Mouse (Mus musculus) kidney, postnatal 10 days (tissue): ENCODE data around the gene Oxgr1.
"Not testable (repeated sequence)": the region's sequence is repeated elsewhere in the genome, so short reads cannot be mapped to it uniquely, and the experiment has no call there.

Experiments
- DNase-seq: peaks from one replicate; pipeline ENCODE4 v3.0.0; 2021; ENCODE audit warnings: mixed read lengths

Gene Oxgr1

DNA sequence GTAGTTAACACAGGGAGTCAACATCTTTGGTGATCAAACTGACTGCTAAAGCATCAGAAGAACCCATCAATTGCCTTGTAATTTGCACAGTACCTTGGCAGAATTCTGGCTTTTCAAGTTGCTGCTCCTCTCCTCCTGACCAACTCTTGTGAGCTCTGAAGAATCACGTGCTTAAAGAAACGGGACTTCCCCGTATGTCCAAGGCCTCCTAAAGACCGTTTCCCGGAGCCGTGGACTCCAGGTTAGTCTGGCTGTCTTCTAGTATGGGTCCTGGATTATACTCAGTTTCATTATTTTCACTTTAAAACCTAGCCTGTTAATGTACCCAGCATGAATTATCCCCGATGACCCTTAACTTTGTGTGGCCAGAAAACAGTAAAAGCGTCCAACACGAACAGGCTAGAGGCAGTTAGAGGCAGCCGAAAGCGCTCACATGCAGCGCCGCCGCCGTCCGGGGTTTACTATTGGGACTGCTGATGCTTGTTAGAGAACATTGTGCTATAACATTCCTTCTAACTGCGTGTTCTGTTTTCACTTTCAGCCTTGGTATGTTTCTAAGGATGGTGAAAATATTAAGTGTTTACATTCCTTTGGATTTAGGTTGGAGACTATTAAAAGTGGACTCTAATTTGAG, at the start of gene Oxgr1:
TSS of gene Oxgr1 (minus strand) at position 249 of the 634 bp plus-strand sequence.
- peak; percentile 74 for DNase-seq

DNA sequence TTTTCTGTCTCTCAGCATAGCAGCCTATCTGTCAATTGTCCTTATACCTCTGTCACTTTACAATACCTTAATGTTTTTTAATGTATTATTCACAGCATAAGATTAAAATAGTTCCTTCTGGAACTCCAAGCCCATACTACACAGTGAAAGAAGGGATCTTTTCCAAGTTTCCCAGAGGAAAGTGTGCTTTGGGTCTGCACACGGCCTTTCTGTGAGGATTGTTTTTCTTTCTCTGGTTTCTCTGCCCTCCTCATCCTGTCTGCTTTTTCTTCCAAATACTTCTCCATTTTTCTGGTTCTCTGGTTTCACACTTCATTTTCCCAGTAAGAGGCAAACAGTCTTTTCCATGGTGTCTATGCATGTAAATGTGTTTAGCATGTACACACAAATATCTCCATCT, 48.2 kb upstream of the Oxgr1 start:
- no peak for DNase-seq

DNA sequence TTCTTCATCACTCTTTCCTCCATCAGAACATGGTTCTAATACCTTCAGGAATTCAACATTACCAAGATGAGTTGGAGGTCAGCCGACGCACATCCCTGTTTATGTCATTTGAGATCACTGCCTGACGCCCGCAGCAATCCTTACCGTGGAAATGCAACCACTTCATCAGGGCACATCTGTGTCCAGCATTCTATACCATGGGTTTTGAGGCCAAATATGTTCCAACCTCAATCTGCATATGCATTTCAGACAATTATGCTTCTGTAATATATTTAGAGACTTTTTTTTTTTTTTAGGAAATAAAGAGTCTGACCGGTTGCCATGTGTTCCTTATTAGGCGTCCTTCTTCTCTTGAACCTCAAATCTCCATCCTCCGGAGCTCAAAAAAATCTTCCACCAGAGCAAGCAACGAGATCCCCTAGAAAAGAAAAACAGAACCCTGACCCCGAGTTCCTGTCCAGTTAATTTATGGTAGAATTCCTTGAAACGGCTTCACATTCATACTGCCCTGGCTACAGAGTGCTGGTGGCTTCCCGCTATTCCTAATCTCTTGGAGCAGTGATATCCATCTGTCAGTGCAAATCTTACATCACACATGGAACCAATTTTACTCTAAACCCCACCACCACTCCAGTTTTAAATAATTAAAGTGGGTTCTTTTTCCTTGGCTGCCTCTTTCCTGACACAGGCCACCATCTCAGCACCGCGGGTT, 47.6 kb upstream of the Oxgr1 start:
- DNase-seq: no peak

DNA sequence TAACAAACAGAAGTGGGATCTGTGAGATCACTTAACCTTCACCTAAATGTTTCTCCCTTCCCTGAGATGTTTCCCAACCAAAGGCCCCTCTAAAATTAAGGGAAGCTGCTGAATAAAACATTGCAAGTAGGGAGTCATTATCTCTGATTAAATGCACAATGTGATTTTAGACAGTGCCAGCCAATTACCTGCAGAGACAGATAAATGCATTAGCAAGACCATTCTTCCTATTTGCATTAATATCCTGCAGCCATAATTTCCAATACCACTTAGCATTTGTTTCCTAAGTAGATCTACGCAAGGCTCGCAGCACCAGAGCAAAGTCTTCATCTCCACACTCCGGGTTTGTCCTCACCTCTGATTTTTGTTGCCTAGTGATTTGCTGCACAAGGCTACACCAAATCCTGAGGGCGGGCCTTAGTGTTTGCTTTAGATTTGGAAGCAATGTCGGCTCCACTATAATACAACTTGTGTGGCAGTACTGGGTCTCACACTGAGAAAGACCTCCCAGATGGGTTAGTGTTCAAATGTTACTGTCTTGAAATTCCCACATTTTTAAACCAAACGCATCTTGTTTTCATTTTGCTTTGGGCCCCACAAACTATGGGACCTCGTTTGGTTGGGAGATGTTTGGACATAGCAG, 46.9 kb upstream of the Oxgr1 start:
- DNase-seq: no peak

DNA sequence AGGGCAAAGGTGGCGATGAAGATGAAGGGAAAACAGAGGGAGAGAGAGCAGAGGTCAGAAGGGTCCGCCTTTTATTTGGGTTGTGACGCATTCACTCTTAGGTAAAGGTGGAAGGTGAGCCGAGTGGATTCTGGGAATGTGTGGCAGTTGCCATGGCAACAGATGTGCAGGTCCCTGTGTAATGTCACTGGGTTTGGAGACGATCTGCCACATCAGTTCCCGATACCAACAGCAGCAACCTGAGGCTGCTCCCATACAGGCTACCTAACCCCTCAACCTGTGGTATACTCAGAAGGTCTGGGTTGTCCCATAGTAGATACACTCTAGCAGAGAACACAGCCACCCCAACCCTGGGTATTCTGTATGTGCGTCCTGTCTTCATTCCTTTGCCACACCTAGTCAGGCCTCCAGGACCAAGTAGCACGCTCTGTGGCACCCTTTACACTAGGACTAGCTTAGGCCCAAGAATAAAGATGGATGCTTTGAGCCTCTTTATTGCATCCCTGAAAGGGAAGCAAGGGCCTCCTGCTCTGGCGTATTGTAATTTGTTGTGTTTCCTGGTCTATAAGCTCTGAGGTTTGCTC, 41.9 kb upstream of the Oxgr1 start:
- no peak for DNase-seq

DNA sequence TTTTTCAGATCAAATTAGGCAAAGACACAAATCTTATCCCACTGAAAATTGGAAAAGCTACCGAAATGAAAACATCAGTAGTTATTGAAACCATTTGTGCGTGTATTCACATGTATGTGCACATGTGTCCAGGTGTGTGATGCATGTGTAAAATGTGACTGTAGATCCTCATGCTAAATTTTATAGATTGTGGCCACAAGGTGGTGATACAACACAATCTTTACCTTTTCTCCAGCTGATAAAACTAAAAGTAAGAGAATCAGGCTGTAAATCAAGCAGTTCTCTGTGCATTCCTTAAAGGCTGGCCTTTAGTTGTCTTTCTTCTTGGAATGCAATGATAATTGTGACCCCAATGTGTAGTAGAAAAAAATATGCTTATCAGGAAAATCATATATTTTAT, 34.0 kb upstream of the Oxgr1 start:
- DNase-seq: no peak

DNA sequence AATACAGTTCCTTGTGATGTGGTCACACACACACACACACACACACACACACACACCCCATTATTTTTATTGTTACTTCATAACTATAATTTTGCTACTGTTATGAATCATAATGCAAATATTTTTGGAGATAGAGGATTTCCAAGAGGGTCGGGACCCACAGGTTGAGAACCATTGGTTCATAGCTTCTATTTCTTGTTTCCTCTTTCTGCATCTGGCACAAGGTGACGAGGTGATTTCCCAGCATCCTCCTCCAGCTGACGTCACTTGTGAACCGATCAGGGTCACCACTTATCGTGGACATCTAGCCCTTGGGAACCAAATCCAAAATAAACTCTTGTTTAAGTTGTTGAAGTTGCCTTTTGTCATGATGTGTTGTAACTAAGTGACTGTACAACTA, 33.5 kb upstream of the Oxgr1 start:
- no peak for DNase-seq

GRCm38 (mm10) chr14:120074231-120074630, 32.0 kb upstream of the Oxgr1 start:
- no peak for DNase-seq

DNA sequence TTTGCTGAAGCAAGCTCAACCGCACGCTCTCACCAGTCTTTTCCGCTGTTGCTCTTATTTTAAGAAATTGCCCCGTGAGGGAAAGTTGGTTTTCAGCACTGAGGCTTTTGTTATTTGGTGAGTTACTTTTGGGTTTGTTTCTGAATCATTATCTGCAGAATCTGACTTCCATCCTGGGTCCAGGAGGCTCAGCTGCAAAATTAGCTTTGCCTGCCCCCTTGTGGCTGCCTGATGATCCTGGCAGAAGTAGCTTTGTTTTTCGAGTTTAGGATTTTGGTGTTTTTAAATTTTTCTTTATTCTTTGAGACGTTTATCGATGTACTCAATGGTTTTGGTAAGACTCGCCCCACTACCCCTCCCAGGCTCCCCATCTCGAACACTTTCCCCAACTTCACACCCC, 18.9 kb upstream of the Oxgr1 start:
- DNase-seq: peak; percentile 86

GRCm38 (mm10) chr14:120033454-120033853, 8.8 kb downstream of the Oxgr1 start:
- DNase-seq: no peak

GRCm38 (mm10) chr14:120019948-120020347, 22.3 kb downstream of the Oxgr1 start:
- no peak for DNase-seq

DNA sequence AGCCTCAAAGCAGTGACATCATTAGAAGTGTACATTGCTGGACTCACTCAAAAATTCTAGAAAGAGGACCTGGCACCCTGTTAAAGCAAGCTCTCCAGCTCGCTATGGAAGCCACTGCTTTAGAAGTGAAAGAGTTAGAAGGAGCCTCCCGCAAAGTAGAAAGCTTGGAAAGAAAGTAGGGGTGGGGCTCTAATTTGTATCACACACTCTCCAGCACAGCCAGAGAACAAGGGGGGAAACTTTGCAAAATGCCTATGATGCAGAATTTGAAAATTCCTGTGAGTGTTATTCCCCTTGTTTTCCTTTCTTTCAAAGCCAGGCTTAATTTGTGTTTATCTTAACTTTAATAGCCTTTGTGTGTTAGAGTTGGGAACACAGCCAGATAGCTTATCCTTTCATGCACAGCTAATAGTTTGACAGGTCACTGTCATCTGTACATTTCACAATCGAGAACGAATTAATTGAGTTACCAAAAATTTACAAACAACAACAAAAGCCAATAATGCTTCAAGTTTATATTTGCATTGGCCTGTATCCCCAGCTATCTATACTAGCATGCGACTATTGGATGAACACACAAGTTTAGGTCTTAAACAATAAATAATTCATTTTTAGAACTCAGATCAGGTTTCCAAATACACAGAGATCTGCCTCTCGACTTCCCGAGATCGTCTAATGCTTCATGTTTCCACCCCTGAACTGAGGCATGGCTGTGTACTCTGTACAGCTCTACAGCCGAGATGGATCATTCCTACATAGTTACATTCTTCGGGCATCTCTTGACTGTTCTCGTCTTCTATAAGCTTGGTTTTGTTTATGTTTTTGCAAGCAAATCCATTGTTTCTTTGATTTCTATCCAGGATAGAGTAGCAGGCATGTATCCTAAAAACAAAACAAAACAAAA, 32.0 kb downstream of the Oxgr1 start:
- DNase-seq: no peak

DNA sequence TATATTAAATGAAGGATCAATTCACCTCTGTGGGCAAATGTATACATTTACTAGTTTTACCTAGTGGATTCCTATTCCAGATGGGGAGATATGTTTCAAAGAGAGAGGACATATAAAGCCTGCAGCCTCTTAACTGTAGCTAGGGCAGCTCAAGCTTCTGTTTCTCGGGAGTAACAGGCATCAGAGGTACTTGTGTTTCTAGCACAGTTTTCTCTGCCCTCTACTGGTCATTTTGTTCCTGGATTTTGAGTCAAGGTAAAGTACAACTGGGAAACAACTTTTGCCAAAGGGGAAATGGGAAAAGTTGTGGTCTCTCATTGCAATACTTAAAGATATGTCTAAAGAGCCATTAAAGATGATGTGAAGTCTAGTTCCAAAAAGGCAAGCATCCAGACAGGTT, 37.1 kb downstream of the Oxgr1 start:
- no peak for DNase-seq

DNA sequence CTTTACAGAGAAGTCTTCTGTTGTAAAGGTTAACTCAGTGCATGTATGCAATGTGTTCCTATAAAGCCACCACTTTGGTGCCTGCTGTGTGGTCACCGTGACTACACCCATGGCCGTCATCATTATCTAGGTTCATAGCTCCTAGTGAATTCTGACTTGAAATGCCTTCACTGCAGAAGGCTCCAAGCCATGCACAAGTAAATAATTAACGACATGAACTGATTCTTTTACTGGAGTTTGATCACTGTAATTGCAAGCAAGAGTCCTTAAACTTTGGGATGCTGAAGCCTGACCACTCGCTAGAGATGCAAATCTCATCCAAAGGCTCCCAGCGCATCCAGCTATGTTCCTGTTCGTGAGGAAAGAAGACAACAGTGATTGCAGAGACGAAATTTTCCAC, 38.6 kb downstream of the Oxgr1 start:
- DNase-seq: no peak

- no peak for DNase-seq
Measured at GRCm38 (mm10) chr14:120002673-120003072, 39.6 kb downstream of the Oxgr1 start.

DNA sequence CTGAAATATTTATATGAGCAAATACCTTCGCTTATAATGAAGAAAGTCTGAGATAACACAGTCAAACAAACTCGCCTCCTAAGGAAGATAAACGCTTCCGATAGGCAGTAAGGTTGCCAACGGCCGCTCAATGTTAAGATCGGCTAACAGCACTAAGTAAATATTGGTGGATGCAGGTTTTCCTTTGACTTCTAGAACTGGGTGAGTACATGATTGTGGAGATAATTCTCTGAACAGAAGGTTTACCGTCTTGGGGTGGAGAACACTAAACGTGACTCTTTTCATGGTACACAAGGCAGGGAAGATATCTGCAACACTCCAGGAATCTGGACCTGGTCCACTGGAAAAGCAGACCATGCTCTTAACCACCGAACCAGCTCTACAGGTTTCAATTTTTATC, 52.6 kb downstream of the Oxgr1 start:
- no peak for DNase-seq

- DNase-seq: peak; percentile 25
Measured at GRCm38 (mm10) chr14:119988937-119989645, 53.1 kb downstream of the Oxgr1 start.

DNA sequence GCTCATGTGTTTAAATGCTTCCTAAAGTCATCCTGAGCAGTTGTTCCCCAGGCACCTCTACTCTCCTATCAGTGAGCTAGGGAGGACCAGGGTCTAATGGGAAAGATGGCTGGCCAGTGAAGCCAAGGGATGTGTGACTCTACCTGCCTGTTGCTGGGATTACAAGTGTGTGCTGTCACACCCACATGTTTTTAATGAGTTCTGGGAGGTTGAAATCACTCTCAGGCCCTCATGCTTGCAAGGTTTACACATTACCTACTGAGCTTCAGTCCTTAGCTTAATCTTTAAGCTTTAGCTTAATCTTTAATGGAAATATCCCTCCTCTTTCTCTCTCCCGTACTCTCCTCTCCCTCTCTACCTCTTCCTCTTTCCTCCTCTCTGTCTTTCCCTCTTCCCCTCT, 55.0 kb downstream of the Oxgr1 start:
- no peak for DNase-seq

DNA sequence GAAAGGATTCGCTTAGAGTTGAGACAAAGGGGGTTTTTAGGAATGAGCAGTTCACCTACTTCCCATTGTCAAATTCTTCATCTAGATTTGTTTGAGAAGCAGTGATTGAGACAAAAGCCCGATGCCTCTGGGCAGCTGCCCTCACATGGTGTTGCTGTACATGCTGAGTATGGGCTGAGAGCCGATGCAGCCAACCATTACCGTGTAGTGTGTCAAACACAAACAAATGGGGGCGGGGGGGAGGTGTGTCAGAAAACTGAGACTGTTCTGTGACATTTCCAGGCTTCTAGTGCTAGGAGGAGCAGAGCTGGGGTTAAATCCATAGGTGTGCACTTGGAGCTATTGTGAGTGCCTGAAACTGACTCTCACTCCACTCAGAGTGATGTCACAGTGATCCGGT, 55.5 kb downstream of the Oxgr1 start:
- DNase-seq: no peak

DNA sequence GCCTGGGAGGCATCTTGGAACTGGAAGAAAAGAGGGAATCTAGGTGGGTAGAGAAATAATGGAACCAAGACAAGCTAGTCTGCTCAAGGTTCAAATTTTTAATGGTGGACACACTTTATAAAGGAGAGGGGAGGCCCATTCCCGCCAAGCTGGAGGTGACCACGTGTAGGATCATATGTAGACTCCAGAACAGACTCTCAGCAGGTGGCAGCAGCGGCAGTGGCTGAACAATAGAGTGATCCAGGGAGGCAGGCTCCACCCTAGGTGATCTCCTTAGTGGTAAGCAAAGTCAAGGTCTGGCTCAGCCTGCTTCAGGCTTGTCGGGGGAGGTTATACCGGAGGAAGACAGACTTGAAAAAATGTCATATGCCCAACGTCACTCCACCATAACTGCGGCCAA, 55.9 kb downstream of the Oxgr1 start:
- DNase-seq: not testable (repeated sequence)

GRCm38 (mm10) chr14:119981314-119981713, 60.9 kb downstream of the Oxgr1 start:
- no peak for DNase-seq

DNA sequence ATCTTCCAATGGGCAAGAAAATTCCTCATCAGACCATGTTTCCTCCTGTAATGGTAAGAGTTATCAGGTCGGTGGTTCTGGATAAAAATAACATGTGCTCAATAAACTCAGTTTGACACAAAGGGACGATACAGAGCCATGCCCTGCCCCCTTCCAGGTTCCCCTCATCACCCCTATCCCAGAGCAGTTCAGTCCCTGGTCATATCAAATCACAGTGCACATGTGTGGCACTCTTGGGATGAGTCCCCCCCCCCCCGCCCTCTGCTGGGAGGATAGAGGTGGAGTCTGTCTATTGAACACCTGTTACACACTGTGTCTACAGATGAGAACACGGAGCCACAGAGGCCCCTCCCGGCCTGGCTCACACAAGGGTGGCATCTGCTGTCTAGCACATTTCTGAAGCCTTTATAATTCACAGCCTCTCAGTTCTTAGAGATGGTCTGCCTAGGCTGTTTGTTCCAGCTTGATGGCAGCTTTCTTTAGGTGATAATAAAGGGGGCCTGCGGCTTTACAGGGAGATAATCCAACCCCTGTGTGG, 61.5 kb downstream of the Oxgr1 start:
- no peak for DNase-seq
